Mouse (Mus musculus) CH12F3 (cell line): ENCODE results near the gene Gm4724.
"Not testable (repeated sequence)": the region's sequence is repeated elsewhere in the genome, so short reads cannot be mapped to it uniquely, and the experiment has no call there.

ENCODE experiments used
- in situ Hi-C: fragments of 300-500 bp; cut with MboI; formaldehyde crosslinking; loops from 2 replicates; pipeline ENCODE4 v1.14.3; 2020; ENCODE audit warnings: low sequenced_read_pairs

Gene Gm4724

DNA sequence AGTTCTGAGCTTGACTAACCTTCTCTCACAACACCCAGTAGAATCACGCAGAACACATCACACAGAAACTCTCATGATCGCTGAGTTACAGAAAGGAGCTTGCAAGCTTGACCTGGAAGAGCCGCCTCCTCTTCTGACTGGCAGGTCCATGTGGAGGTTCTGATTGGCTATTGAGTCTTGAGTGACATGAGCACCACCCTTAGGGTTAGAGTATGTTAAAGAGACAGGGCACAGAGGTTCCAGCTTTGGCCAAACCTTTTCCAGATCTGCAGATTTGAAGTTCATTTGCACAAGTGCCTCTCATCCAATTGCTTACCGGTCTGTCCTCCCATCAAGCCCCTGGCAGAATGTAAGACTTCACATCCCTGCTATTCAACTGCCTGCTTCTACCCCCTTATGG, at the start of gene Gm4724:
Gene Gm4724 (minus strand): TSS at position 101 of the 400 bp plus-strand sequence.
- in situ Hi-C loops, result not testable (repeated sequence)

DNA sequence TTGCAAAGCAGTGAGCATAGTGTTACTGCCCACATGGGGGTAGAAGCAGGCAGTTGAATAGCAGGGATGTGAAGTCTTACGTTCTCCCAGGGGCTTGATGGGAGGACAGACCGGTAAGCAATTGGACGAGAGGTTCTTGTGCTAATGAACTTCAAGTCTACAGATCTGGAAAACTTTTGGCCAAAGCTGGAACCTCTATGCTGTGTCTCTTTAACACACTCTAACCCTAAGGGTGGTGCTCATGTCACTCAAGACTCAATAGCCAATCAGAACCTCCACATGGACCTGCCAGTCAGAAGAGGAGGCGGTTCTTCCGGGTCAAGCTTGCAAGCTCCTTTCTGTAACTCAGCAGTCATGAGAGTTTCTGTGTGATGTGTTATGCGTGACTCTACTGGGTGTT, 34.1 kb upstream of the Gm4724 start, which contains the start of gene Zfp965:
Gene Zfp965 (plus strand): TSS at position 301 of the 400 bp plus-strand sequence.
- in situ Hi-C loops, result not testable (repeated sequence)
